ENCODE assay signal across 16 mouse cellular contexts in the genomic region with DNA sequence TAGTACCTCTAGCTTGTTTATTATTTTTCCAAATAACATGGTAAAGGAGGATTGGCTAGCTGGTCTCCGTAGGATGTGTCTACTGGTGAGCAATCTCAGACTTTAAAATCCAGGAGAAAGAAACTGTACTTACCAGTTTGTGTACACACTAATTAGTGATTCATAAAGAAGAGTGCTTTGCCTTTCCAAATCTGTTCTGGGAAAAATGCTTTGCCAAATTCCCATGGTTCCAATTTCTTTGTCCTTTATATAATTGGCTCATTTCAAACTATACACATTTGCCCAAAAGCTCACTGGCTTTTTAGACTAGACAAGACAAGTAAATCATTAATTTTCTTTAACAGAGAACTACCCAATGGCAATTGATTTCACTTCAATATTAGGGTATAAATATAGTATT.
"Had no signal": no experiment of that assay in that cellular context is flagged by ENCODE, and none has a peak within 500 bp of the region (broad histone marks: within the 10 kb centered on the region; RNA-seq: fewer than 3 reads in every experiment).

No protein-coding gene starts in this region.

- DNase-seq: gastrocnemius, postnatal 14 days; gastrocnemius, postnatal 36 days; heart, adult 11 months; heart, adult 2 months; heart, postnatal 14 days; heart, postnatal 36 days; kidney, adult 11 months; kidney, adult 2 months; kidney, postnatal 10 days; kidney, postnatal 25 days; kidney, postnatal 4 days; liver; liver, embryonic 13.5 days; liver, postnatal 0 days had no signal

- ATAC-seq: hindbrain, postnatal 0 days; intestine, embryonic 16.5 days; liver, postnatal 0 days had no signal
